ENCODE assay signal across 16 mouse cellular contexts in the genomic region with DNA sequence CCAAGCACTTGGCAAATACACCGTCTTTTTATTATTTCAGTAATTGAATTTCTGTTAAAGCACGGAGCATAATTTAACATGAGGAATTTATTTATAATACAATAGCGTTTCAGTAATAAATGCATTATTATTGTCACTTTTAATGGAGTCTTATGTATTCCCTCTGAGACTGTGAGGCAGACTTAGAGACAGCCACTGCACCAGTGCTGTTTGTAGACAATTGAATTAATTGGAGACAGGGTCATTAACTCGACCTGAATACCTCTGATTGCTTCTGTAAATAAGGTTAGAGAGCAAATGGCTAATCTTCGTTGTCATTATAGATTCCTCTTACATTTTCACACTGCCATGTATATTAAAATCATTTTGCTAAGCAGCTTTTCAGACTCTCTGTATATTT.
DNase-seq lines count a peak whose midpoint lies in the region; ATAC-seq and TF ChIP-seq lines count a peak whose summit lies in the region.
"Had no signal": no experiment of that assay in that cellular context is flagged by ENCODE, and none has a peak within 500 bp of the region (broad histone marks: within the 10 kb centered on the region; RNA-seq: fewer than 3 reads in every experiment).

No protein-coding gene starts in this region.

- ATAC-seq in forebrain, postnatal 0 days = peak; percentile 27; the same call in 1 of the 2 replicates
- ATAC-seq in forebrain, embryonic 13.5 days = no peak; the same call in 1 of the 2 replicates

- no peak overlapping the region for H3K4me2 ChIP-seq in forebrain, postnatal 0 days (ENCODE audit: low read depth)
- no peak overlapping the region for H3K4me2 ChIP-seq in forebrain, embryonic 13.5 days
- H3K4me2 ChIP-seq: embryonic facial prominence, embryonic 12.5 days had no signal

- H3K36me3 ChIP-seq in forebrain, postnatal 0 days (ENCODE audit: insufficient read depth) = no peaks in the 10 kb centered on the region
- no peaks in the 10 kb centered on the region for H3K36me3 ChIP-seq in forebrain, embryonic 13.5 days (ENCODE audit: poor library complexity, severe bottlenecking)
- H3K36me3 ChIP-seq: embryonic facial prominence, embryonic 10.5 days; embryonic facial prominence, embryonic 12.5 days had no signal

- H3K4me1 ChIP-seq in forebrain, postnatal 0 days (ENCODE audit: insufficient read depth) = no peaks in the 10 kb centered on the region
- H3K4me1 ChIP-seq in forebrain, embryonic 13.5 days = no peaks in the 10 kb centered on the region
- H3K4me1 ChIP-seq: embryonic facial prominence, embryonic 10.5 days; embryonic facial prominence, embryonic 12.5 days had no signal

- no peak for TF ChIP-seq CTCF in forebrain, postnatal 0 days (IDR thresholded peaks at IDR 0.05; ENCODE audit: low read depth)
- TF ChIP-seq CTCF in brain, embryonic 14.5 days (IDR thresholded peaks at IDR 0.05; ENCODE audit: borderline replicate concordance, extremely low read depth, insufficient read depth, insufficient read length) = no peak

- H3K27ac ChIP-seq in forebrain, postnatal 0 days (ENCODE audit: low read depth, low read length) = no peak overlapping the region
- H3K27ac ChIP-seq in forebrain, embryonic 13.5 days = no peak overlapping the region
- H3K27ac ChIP-seq: embryonic facial prominence, embryonic 10.5 days; embryonic facial prominence, embryonic 12.5 days had no signal

- no peak for DNase-seq in forebrain, postnatal 0 days
- DNase-seq in brain, embryonic 14.5 days (ENCODE audit: low read depth) = peak; percentile 53
- peak; percentile 22 for DNase-seq in retina, embryonic 14.5 days (ENCODE audit: low spot score)
- no peak for DNase-seq in urinary bladder, postnatal 14 days (ENCODE audit: low spot score)
- no peak for DNase-seq in layer of hippocampus, adult 9-11 months
- DNase-seq: adrenal gland, adult 2 months; adrenal gland, postnatal 10 days; adrenal gland, postnatal 25 days; cerebellum, adult 11-12 months; cerebellum, adult 2 months; cerebellum, adult 9-10 months; cerebellum, postnatal 10 days; cerebellum, postnatal 25 days had no signal

- H3K9me3 ChIP-seq in forebrain, postnatal 0 days (ENCODE audit: low read length) = no peaks in the 10 kb centered on the region
- H3K9me3 ChIP-seq in forebrain, embryonic 13.5 days (replicated peaks) = no peaks in the 10 kb centered on the region
- H3K9me3 ChIP-seq: embryonic facial prominence, embryonic 10.5 days; embryonic facial prominence, embryonic 12.5 days had no signal

- 41% methylated on average over 5 of the region's 5 CpGs for WGBS in forebrain, postnatal 0 days
- WGBS in forebrain, embryonic 13.5 days = 41% methylated on average over 5 of the region's 5 CpGs

- H3K9ac ChIP-seq in forebrain, postnatal 0 days = no peak overlapping the region
- H3K9ac ChIP-seq in forebrain, embryonic 13.5 days = no peak overlapping the region
- H3K9ac ChIP-seq: embryonic facial prominence, embryonic 12.5 days had no signal

- TF ChIP-seq POLR2A in brain, embryonic 14.5 days (IDR thresholded peaks at IDR 0.05; ENCODE audit: borderline replicate concordance, extremely low read depth, insufficient read depth, insufficient read length, poor library complexity, severe bottlenecking) = no peak

- H3K4me3 ChIP-seq in forebrain, postnatal 0 days (ENCODE audit: low read depth, low read length) = no peak overlapping the region
- no peak overlapping the region for H3K4me3 ChIP-seq in forebrain, embryonic 13.5 days
- H3K4me3 ChIP-seq: embryonic facial prominence, embryonic 10.5 days; embryonic facial prominence, embryonic 12.5 days had no signal

- no peaks in the 10 kb centered on the region for H3K27me3 ChIP-seq in forebrain, postnatal 0 days (ENCODE audit: insufficient read depth, low read length)
- H3K27me3 ChIP-seq in forebrain, embryonic 13.5 days = no peaks in the 10 kb centered on the region
- H3K27me3 ChIP-seq: embryonic facial prominence, embryonic 12.5 days had no signal

Comparison
In these comparisons a context has a peak if more than half of its experiments do, and no peak if none do; other contexts are left out.
1. DNase-seq: peak in brain, embryonic 14.5 days (single experiment) and retina, embryonic 14.5 days (single experiment); none in forebrain, postnatal 0 days (single experiment), urinary bladder, postnatal 14 days (single experiment) and layer of hippocampus, adult 9-11 months (single experiment).